9 mouse cellular contexts compared by ENCODE assay signal in genomic region chr2:180641576-180642554, GRCm38 (mm10). TPM values are rescaled to one million over a fixed set of nuclear protein-coding genes. Genes with fewer than 3 reads are reported as not detected.
A peak's percentile ranks its signal among the peaks of the same experiment; 100 is the strongest.
DNase-seq lines count a peak whose midpoint lies in the region; ATAC-seq and TF ChIP-seq lines count a peak whose summit lies in the region.
"Had no signal": no experiment of that assay in that cellular context is flagged by ENCODE, and none has a peak within 500 bp of the region (broad histone marks: within the 10 kb centered on the region; RNA-seq: fewer than 3 reads in every experiment).

No protein-coding gene starts in this region.

- H3K9ac ChIP-seq in forebrain, embryonic 15.5 days (replicated peaks) = no peak overlapping the region
- no peak overlapping the region for H3K9ac ChIP-seq in liver, embryonic 13.5 days
- H3K9ac ChIP-seq in stomach, postnatal 0 days (ENCODE audit: low read length) = no peak overlapping the region

- peak overlapping the region; percentile 36 for H3K4me2 ChIP-seq in forebrain, embryonic 15.5 days (replicated peaks)
- peak overlapping the region; percentile 48 for H3K4me2 ChIP-seq in liver, embryonic 13.5 days
- peak overlapping the region; percentile 37 for H3K4me2 ChIP-seq in stomach, postnatal 0 days (replicated peaks; ENCODE audit: low read depth)

- peak overlapping the region; percentile 86 for H3K4me3 ChIP-seq in megakaryocyte, embryonic 14.5 days (replicated peaks)
- H3K4me3 ChIP-seq in forebrain, embryonic 15.5 days = peak overlapping the region; percentile 36
- H3K4me3 ChIP-seq in liver, embryonic 13.5 days (replicated peaks) = peak overlapping the region; percentile 37
- peak overlapping the region; percentile 21 for H3K4me3 ChIP-seq in stomach, postnatal 0 days (ENCODE audit: low read depth, low read length)

- DNase-seq in liver, embryonic 13.5 days = no peak
- peak; percentile 35 for DNase-seq in stomach, postnatal 0 days (ENCODE audit: low spot score)
- DNase-seq in adrenal gland, postnatal 4 days (ENCODE audit: low spot score in 2 of 2) = no peak
- no peak for DNase-seq in ovary, postnatal 10 days (ENCODE audit: low spot score)
- DNase-seq in spleen, postnatal 10 days (ENCODE audit: low spot score in 2 of 2) = no peak

- peaks cover 9% of the 10 kb centered on the region for H3K4me1 ChIP-seq in megakaryocyte, embryonic 14.5 days
- H3K4me1 ChIP-seq in forebrain, embryonic 15.5 days = no peaks in the 10 kb centered on the region
- no peaks in the 10 kb centered on the region for H3K4me1 ChIP-seq in liver, embryonic 13.5 days (replicated peaks)
- no peaks in the 10 kb centered on the region for H3K4me1 ChIP-seq in stomach, postnatal 0 days (replicated peaks; ENCODE audit: control insufficient read depth, insufficient read depth)

- TF ChIP-seq EP300 in stomach, postnatal 0 days (optimal IDR thresholded peaks at IDR 0.05) = no peak

- peaks cover 20% of the 10 kb centered on the region for H3K9me3 ChIP-seq in megakaryocyte, embryonic 14.5 days
- peaks cover 19% of the 10 kb centered on the region for H3K9me3 ChIP-seq in forebrain, embryonic 15.5 days
- H3K9me3 ChIP-seq in liver, embryonic 13.5 days (replicated peaks) = peaks cover 14% of the 10 kb centered on the region
- peaks cover 7% of the 10 kb centered on the region; the same call in 1 of the 2 replicates for H3K9me3 ChIP-seq in stomach, postnatal 0 days (ENCODE audit: control insufficient read depth, low read length)

- TF ChIP-seq CTCF in stomach, postnatal 0 days (IDR thresholded peaks at IDR 0.05; ENCODE audit: low read depth) = no peak

- 2% methylated on average over 105 of the region's 112 CpGs for WGBS in forebrain, embryonic 15.5 days
- 4% methylated on average over 96 of the region's 112 CpGs for WGBS in liver, embryonic 13.5 days (ENCODE audit: insufficient replicate concordance)
- WGBS in stomach, postnatal 0 days = 2% methylated on average over 68 of the region's 112 CpGs

- H3K36me3 ChIP-seq in megakaryocyte, embryonic 14.5 days (replicated peaks; ENCODE audit: low read length) = no peaks in the 10 kb centered on the region
- H3K36me3 ChIP-seq in forebrain, embryonic 15.5 days = no peaks in the 10 kb centered on the region
- H3K36me3 ChIP-seq in liver, embryonic 13.5 days = 0 out of 2 replicates have a peak, but pooled peaks cover 3% of the 10 kb centered on the region
- no peaks in the 10 kb centered on the region for H3K36me3 ChIP-seq in stomach, postnatal 0 days (ENCODE audit: control insufficient read depth, insufficient read depth, low read length)

- no peak overlapping the region for H3K27ac ChIP-seq in forebrain, embryonic 15.5 days (replicated peaks)
- H3K27ac ChIP-seq in liver, embryonic 13.5 days = no peak overlapping the region
- H3K27ac ChIP-seq in stomach, postnatal 0 days (replicated peaks) = no peak overlapping the region

- no peak for ATAC-seq in megakaryocyte, adult 5-6 weeks (ENCODE audit: poor library complexity, severe bottlenecking)
- ATAC-seq in forebrain, embryonic 15.5 days (replicated peaks) = 0 out of 2 replicates have a peak, but pooled peaks have one; percentile 19
- no peak for ATAC-seq in liver, embryonic 13.5 days (ENCODE audit: low read depth)
- peak; percentile 82 for ATAC-seq in stomach, postnatal 0 days (ENCODE audit: low FRiP score, low TSS enrichment)

- peaks cover 71% of the 10 kb centered on the region for H3K27me3 ChIP-seq in megakaryocyte, embryonic 14.5 days (replicated peaks)
- H3K27me3 ChIP-seq in forebrain, embryonic 15.5 days = peaks cover 50% of the 10 kb centered on the region
- peaks cover 63% of the 10 kb centered on the region for H3K27me3 ChIP-seq in liver, embryonic 13.5 days
- peaks cover 11% of the 10 kb centered on the region; the same call in 1 of the 2 replicates for H3K27me3 ChIP-seq in stomach, postnatal 0 days (ENCODE audit: control insufficient read depth, insufficient read depth, low read length)

RNA-seq across cellular contexts. Expression of gene Tcfl5, which starts 0.6 kb away (rescaled TPM):
- 0.44 TPM in 1 of 2 replicates, not detected in the other for polyA plus RNA-seq in megakaryocyte, embryonic 14.5 days (2012; ENCODE audit: insufficient read depth, low replicate concordance)
- total RNA-seq in megakaryocyte, adult 5-6 weeks (2015) = not detected in 2 replicates
- total RNA-seq in megakaryocyte, adult 5-6 weeks (2017) = not detected in 2 replicates
- polyA plus RNA-seq in forebrain, embryonic 15.5 days (2015; fragmentation: Nextera tagmentation; extraction: Ambion mirVana) = 0.29 and 0.50 TPM in 2 replicates
- not detected in 2 replicates for polyA plus RNA-seq in liver, embryonic 13.5 days (2015; fragmentation: Nextera tagmentation; extraction: Ambion mirVana)
- polyA plus RNA-seq in stomach, postnatal 0 days (2015; fragmentation: Nextera tagmentation; extraction: Ambion mirVana) = 0.05 and 0.22 TPM in 2 replicates
- under 1 TPM; 0.34 to 0.90 TPM for total RNA-seq in adrenal gland, postnatal 4 days (2021)
- polyA plus RNA-seq: small intestine, adult 2 months had no signal

RNA-seq across cellular contexts. Expression of gene Col9a3, which starts 44.3 kb away (rescaled TPM):
- polyA plus RNA-seq in megakaryocyte, embryonic 14.5 days (2012; ENCODE audit: insufficient read depth, low replicate concordance) = 1.9 TPM in 1 of 2 replicates, not detected in the other
- total RNA-seq in megakaryocyte, adult 5-6 weeks (2015) = 0.62 and 1.3 TPM in 2 replicates
- 0.16 and 0.51 TPM in 2 replicates for total RNA-seq in megakaryocyte, adult 5-6 weeks (2017)
- polyA plus RNA-seq in forebrain, embryonic 15.5 days (2015; fragmentation: Nextera tagmentation; extraction: Ambion mirVana) = 37.2 and 44.3 TPM in 2 replicates
- 1.5 and 2.1 TPM in 2 replicates for polyA plus RNA-seq in liver, embryonic 13.5 days (2015; fragmentation: Nextera tagmentation; extraction: Ambion mirVana)
- 1.6 TPM in 2 replicates for polyA plus RNA-seq in stomach, postnatal 0 days (2015; fragmentation: Nextera tagmentation; extraction: Ambion mirVana)
- total RNA-seq in adrenal gland, postnatal 4 days (2021) = 1 to 10 TPM; 2.3 to 3.1 TPM

RNA-seq across cellular contexts. Expression of gene Ogfr, which starts 52.8 kb away (rescaled TPM):
- 94.3 and 124 TPM in 2 replicates for polyA plus RNA-seq in megakaryocyte, embryonic 14.5 days (2012; ENCODE audit: insufficient read depth, low replicate concordance)
- total RNA-seq in megakaryocyte, adult 5-6 weeks (2015) = 37.3 and 42.7 TPM in 2 replicates
- 62.2 and 64.9 TPM in 2 replicates for total RNA-seq in megakaryocyte, adult 5-6 weeks (2017)
- 83.7 and 89.1 TPM in 2 replicates for polyA plus RNA-seq in forebrain, embryonic 15.5 days (2015; fragmentation: Nextera tagmentation; extraction: Ambion mirVana)
- polyA plus RNA-seq in liver, embryonic 13.5 days (2015; fragmentation: Nextera tagmentation; extraction: Ambion mirVana) = 23.5 and 24.9 TPM in 2 replicates
- 23.9 and 24.5 TPM in 2 replicates for polyA plus RNA-seq in stomach, postnatal 0 days (2015; fragmentation: Nextera tagmentation; extraction: Ambion mirVana)
- total RNA-seq in adrenal gland, postnatal 4 days (2021) = 10 to 100 TPM; 61.4 to 66.1 TPM

Comparison
In these comparisons a context has a peak if more than half of its experiments do, and no peak if none do; other contexts are left out.
1. H3K4me3 ChIP-seq: peak in every context shown above with its lines; median percentile 86 in megakaryocyte, embryonic 14.5 days; 37 in liver, embryonic 13.5 days; 36 in forebrain, embryonic 15.5 days; 21 in stomach, postnatal 0 days.
2. ATAC-seq: peak in forebrain, embryonic 15.5 days (single experiment) and stomach, postnatal 0 days (single experiment); none in megakaryocyte, adult 5-6 weeks (single experiment) and liver, embryonic 13.5 days (single experiment).
3. RNA of gene Col9a3, which starts 44.3 kb away (polyA plus RNA-seq): 37.2 to 44.3 TPM in forebrain, embryonic 15.5 days; 1.9 TPM in megakaryocyte, embryonic 14.5 days, 1.6 TPM in stomach, postnatal 0 days and 1.5 to 2.1 TPM in liver, embryonic 13.5 days; every median in the first group is over 10 times any median in the second.
4. Peak in every context shown above with its lines, with median percentiles within 50 percentile points of each other: H3K4me2 ChIP-seq.